Mouse (Mus musculus): Measurements from ENCODE around the gene Wdr62. TPM values are rescaled to one million over a fixed set of nuclear protein-coding genes. Genes with fewer than 3 reads are reported as not detected.
"Not testable (repeated sequence)": the region's sequence is repeated elsewhere in the genome, so short reads cannot be mapped to it uniquely, and the experiment has no call there.

The Wdr62 gene
- polyA plus RNA-seq, 1 experiment from 2014 or later, result 18.0 TPM

DNA sequence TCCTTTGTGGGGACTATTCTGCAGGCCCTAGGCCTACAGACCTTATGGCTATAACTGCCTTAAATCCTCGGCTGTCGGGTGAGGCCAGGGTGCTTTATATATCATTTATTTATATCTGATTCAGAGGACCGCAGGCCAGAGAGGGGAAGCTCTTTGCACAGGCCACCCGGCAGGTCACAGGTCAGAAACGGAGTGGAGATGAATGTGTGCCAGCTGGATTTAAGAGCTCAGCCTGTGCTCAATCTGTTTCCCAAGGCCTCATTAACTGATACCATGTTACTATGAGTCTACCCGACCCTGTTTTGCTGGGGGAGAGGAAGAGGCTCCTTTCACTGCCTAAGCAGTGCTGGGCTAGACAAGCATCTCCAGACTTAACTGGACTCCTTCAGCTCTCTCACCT lies 5.8 kb downstream of the Wdr62 start:
- Histone ChIP-seq H3K27ac (replicated peaks) (no peak overlapping the region), H3K27me3 (ENCODE audit: low read depth, poor library complexity, severe bottlenecking) (no peaks in the 10 kb centered on the region), H3K4me1 (peaks cover 8% of the 10 kb centered on the region), H3K4me3 (no peak overlapping the region), H3K9me3 (replicated peaks) (no peaks in the 10 kb centered on the region), H3K36me3 (peaks cover 39% of the 10 kb centered on the region)
- no peak for DNase-seq (ENCODE audit: low spot score)
- WGBS, result 86% methylated on average over 6 of the region's 6 CpGs

DNA sequence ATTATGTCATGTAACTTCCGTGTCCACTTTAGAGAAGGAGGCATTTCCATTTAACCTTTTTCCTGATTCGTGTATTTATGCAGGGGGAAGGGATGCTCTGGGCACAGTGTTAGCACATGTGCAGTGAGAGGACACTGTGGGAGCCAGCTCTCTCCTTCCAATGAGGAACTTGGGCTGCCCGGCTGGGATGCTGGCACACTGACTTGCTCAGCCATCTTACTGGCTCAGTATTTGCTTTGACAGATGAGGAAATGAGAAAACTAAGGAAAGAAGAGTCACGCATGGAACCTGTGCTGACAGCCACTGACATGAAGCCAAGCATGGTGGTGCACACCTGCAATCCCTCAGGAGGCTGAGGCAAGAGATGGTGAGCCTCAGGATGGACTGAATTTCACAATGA lies 10.6 kb downstream of the Wdr62 start:
- no peak overlapping the region for H3K27ac ChIP-seq (replicated peaks)
- peaks cover 83% of the 10 kb centered on the region for H3K36me3 ChIP-seq
- no peaks in the 10 kb centered on the region for H3K4me1 ChIP-seq
- no peaks in the 10 kb centered on the region for H3K9me3 ChIP-seq (replicated peaks)
- 89% methylated on average over 4 of the region's 4 CpGs for WGBS
- no peaks in the 10 kb centered on the region for H3K27me3 ChIP-seq (ENCODE audit: low read depth, poor library complexity, severe bottlenecking)
- no peak for DNase-seq (ENCODE audit: low spot score)
- no peak overlapping the region for H3K4me3 ChIP-seq

DNA sequence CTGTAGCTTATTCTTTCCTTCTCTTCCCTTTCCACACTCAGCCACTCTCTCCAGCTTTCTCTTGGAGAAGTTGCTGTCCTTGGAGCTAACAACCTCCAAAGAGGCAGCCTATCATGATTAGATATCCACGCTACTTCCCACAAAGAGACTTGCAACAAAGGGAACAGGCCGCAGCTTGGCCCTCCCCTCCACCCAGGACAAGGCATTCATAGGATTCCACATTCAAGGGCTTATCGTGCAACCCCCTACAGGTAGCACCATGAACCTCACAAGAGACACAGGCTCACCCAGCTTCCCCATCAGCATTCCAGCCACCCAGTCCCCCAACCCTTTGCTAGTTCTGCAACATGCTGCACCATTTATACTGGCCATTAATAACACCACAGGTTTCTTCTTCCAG lies 13.4 kb downstream of the Wdr62 start:
- Histone ChIP-seq H3K4me1 (no peaks in the 10 kb centered on the region), H3K9me3 (replicated peaks) (no peaks in the 10 kb centered on the region), H3K36me3 (peaks cover 90% of the 10 kb centered on the region), H3K27me3 (ENCODE audit: low read depth, poor library complexity, severe bottlenecking) (no peaks in the 10 kb centered on the region), H3K4me3 (no peak overlapping the region), H3K27ac (replicated peaks) (no peak overlapping the region)
- DNase-seq (ENCODE audit: low spot score), result no peak
- WGBS, result 84% methylated on average over 3 of the region's 3 CpGs

DNA sequence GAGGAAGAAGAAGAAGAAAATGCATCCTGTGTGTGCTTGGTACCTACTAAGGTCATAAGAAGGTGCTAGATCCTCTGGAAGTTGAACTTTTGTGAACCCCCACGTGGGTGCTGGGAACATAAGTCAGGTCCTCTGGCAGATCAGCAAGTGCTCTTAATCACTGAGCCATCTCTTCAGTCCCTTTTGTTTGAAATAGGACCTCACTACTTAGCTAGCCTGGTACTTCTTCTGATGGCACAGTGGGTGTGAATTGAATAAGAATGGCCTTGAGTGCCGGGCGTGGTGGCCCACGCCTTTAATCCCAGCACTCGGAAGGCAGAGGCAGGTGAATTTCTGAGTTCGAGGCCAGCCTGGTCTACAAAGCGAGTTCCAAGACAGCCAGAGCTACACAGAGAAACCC lies 14.3 kb downstream of the Wdr62 start:
- Histone ChIP-seq H3K4me3 (no peak overlapping the region), H3K4me1 (no peaks in the 10 kb centered on the region), H3K9me3 (replicated peaks) (no peaks in the 10 kb centered on the region), H3K27me3 (ENCODE audit: low read depth, poor library complexity, severe bottlenecking) (no peaks in the 10 kb centered on the region), H3K27ac (replicated peaks) (no peak overlapping the region), H3K36me3 (peaks cover 90% of the 10 kb centered on the region)
- 93% methylated on average over 7 of the region's 7 CpGs for WGBS
- no peak for DNase-seq (ENCODE audit: low spot score)

DNA sequence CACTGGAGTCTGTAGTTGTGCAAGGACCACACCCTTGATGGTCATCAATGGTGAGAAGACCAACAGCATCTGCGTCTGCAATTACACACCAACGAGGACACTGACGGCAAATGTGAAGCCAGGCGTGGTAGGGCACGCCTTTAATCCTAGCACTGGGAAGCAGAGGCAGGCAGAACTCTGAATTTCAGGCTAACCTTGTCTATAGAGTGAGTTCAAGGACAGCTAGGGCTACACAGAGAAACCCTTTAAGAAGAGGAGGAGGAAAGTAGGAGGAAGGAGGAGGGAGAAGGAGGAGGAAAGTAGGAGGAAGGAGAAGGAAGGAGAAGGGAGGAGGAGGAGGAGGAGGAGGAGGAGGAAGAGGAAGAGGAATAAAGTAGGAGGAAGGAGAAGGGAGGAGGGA lies 14.7 kb downstream of the Wdr62 start:
- DNase-seq (ENCODE audit: low spot score), result no peak
- Histone ChIP-seq H3K36me3 (peaks cover 88% of the 10 kb centered on the region), H3K4me1 (no peaks in the 10 kb centered on the region), H3K4me3 (no peak overlapping the region), H3K27ac (replicated peaks) (no peak overlapping the region), H3K9me3 (replicated peaks) (no peaks in the 10 kb centered on the region), H3K27me3 (ENCODE audit: low read depth, poor library complexity, severe bottlenecking) (no peaks in the 10 kb centered on the region)
- WGBS, result 96% methylated on average over 5 of the region's 5 CpGs

DNA sequence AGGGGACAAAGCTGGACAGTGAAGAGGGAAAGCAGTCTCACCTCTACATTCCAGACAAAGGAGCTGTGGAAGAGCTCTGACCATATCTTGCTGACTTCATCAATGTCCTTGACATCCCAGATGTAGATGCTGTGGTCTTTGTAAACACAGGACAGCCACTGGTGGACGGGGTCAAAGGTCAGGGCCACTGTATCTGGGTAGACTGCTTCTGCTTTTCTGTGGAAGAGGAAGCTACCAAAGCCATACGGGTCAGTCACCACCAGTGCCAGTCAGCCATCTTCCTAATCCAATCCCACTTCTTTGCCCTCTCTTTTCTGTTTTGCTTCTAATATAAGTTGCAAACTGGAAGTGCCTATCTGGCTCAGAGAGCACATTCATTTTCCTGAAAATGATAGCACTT lies 15.2 kb downstream of the Wdr62 start:
- WGBS, result 76% methylated on average over 2 of the region's 2 CpGs
- DNase-seq (ENCODE audit: low spot score), result no peak
- Histone ChIP-seq H3K27ac (replicated peaks) (no peak overlapping the region), H3K4me1 (no peaks in the 10 kb centered on the region), H3K27me3 (ENCODE audit: low read depth, poor library complexity, severe bottlenecking) (no peaks in the 10 kb centered on the region), H3K9me3 (replicated peaks) (no peaks in the 10 kb centered on the region), H3K36me3 (peaks cover 86% of the 10 kb centered on the region), H3K4me3 (no peak overlapping the region)

DNA sequence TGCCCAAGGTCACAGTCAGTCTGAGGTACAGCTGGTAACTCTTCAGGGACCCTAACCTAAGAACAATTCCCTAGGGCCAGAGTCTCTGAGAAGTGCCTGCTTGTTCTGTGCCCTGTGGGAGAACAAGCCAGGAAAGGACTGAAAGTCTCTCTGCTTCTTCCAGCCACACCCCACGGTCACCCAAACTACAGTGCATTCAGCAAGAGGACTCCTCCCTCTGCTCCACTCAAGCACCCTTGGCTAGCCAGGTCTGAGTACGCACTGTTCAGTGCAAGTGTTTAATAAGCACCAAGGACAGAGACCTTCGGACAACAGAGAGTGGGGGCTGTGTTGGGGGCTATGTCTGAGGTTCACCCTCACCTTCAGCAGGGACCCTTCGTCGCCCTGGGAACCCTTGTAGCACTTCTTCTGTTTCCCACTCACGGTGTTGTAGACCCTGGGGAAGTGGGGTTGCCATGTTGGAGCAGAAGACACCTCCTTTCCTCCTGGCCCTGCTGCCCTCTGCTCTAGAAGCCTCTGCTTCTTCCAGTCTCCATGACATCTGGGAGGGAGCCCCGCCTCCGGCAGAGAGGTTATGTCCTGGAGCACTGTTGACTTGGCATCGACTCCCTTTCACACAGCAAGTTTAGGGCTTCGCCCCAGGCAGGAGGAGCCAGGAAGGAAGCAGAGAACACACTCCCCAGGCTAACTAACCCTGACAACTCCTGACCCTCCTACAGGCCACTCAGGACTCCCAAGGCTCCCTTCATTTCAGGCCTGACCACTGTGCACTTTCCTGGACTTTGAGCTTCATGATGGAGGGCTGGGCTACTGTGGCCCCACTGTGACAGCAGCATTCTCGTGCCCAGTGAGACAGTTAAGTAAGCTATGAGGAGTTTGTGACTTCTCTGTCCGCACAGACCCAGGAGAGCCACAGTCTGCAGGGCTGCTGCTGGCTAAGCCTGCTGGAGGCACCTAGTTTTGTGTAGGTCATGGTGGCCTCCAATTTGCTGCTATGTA lies 28.0 kb downstream of the Wdr62 start:
- H3K27ac ChIP-seq (replicated peaks), result no peak overlapping the region
- H3K4me1 ChIP-seq, result no peaks in the 10 kb centered on the region
- no peak for DNase-seq (ENCODE audit: low spot score)
- peaks cover 90% of the 10 kb centered on the region for H3K36me3 ChIP-seq
- no peaks in the 10 kb centered on the region for H3K9me3 ChIP-seq (replicated peaks)
- no peak overlapping the region for H3K4me3 ChIP-seq
- 88% methylated on average over 12 of the region's 12 CpGs for WGBS
- H3K27me3 ChIP-seq (ENCODE audit: low read depth, poor library complexity, severe bottlenecking), result no peaks in the 10 kb centered on the region

DNA sequence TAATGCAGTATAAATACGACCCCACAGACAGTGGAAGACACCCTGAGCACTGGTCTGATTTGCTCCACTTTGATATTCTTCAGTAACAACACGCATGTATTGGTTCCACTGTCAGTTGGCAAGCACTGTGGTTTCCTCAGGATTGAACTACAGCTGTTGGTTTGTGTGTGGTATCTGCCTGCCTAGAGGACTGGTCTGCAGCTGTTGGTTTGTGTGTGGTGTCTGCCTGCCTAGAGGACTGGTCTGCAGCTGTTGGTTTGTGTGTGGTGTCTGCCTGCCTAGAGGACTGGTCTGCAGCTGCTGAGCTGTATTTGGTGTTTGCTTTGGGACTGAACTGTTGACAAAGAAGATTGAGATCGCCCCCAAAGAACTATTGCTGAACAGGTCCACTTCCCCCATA lies 42.8 kb downstream of the Wdr62 start:
- WGBS, result 95% methylated on average over 3 of the region's 3 CpGs
- Histone ChIP-seq H3K4me1 (peaks cover 13% of the 10 kb centered on the region), H3K36me3 (peaks cover 57% of the 10 kb centered on the region)
- not testable (repeated sequence) for H3K9me3 ChIP-seq (replicated peaks); H3K27me3 ChIP-seq (ENCODE audit: low read depth, poor library complexity, severe bottlenecking); H3K27ac ChIP-seq (replicated peaks); H3K4me3 ChIP-seq; DNase-seq (ENCODE audit: low spot score)

DNA sequence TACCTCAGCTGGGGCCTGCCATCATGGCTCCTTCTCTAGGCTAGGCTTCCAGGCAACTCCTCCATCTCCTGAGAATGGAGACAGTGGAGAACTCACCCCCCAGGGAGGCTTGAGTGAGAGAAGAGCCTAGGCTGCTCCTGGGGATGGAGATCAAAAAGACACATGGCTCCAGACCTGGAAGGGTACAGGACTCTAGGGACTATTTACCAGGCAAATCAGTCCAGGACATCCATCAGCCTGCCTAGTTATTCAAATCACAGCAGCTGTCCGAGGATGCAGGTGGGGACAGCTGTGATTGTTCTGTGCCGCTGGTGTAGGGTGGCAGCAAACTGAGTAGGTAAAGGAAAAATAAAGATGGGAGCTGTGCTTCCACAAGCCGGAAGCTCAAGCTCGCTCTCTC lies 44.6 kb downstream of the Wdr62 start, which contains the start of gene Ovol3:
TSS of gene Ovol3 (minus strand) at position 101 of the 400 bp plus-strand sequence.
- Histone ChIP-seq H3K4me1 (peaks cover 19% of the 10 kb centered on the region), H3K4me3 (no peak within 1 kb of the TSS), H3K27ac (replicated peaks) (no peak within 1 kb of the TSS), H3K27me3 (ENCODE audit: low read depth, poor library complexity, severe bottlenecking) (no peaks in the 10 kb centered on the region), H3K9me3 (replicated peaks) (no peaks in the 10 kb centered on the region), H3K36me3 (peaks cover 39% of the 10 kb centered on the region)
- WGBS, result 91% methylated on average over 4 of the region's 4 CpGs
- DNase-seq (ENCODE audit: low spot score), result no peak

DNA sequence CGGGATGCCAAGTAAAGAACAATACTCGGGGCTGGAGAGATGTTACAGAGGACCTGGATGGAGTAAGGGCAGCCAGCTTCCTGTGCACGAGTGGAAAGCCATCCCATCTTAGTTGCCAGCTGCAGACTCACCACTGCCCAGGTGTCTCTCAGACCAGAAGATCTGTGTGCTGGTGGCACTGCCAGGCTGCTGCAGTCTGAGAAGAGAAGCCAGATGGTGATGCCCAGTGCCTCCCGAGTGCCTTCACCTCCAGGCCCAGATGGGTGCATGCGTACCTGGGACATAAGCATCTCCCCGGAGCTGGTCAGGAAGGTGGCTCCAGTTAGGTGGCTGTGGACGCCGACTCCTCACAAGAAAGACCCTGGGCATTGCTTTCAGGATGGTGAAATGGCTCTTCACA lies 45.1 kb downstream of the Wdr62 start:
- Histone ChIP-seq H3K27ac (replicated peaks) (no peak overlapping the region), H3K4me1 (peaks cover 22% of the 10 kb centered on the region), H3K36me3 (peaks cover 34% of the 10 kb centered on the region), H3K27me3 (ENCODE audit: low read depth, poor library complexity, severe bottlenecking) (no peaks in the 10 kb centered on the region), H3K9me3 (replicated peaks) (no peaks in the 10 kb centered on the region), H3K4me3 (no peak overlapping the region)
- WGBS, result 89% methylated on average over 8 of the region's 8 CpGs
- DNase-seq (ENCODE audit: low spot score), result no peak

DNA sequence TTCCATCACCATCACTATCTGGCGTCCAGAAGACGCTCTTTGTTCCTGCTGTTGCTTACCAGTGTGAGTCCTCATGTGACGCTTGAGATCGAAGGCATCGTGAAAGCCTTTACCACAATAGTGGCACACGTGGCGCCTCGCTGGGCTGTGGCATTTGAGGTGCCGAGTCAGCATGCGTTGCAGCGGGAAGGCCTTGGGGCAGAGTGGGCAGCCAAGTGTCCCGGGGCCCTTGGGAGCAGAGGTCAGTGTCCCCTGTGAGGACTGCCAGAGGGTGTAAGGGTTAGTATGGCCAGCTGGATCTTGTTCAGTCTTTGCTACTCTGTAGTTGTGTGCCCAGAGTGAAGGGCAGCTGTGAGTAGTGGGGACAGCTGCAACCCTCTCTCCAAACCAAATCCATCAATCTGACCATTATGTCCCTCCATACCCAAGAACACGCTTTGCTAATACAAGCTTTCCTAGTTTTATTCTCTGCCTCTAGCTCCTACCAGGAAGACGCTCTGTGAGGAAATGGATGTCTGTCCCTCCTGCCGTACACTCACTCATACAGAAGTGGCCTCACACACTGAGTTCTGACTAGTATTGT lies 45.9 kb downstream of the Wdr62 start:
- peaks cover 22% of the 10 kb centered on the region for H3K4me1 ChIP-seq
- H3K27me3 ChIP-seq (ENCODE audit: low read depth, poor library complexity, severe bottlenecking), result no peaks in the 10 kb centered on the region
- no peaks in the 10 kb centered on the region for H3K9me3 ChIP-seq (replicated peaks)
- no peak overlapping the region for H3K4me3 ChIP-seq
- peaks cover 33% of the 10 kb centered on the region for H3K36me3 ChIP-seq
- no peak for DNase-seq (ENCODE audit: low spot score)
- 94% methylated on average over 15 of the region's 15 CpGs for WGBS
- H3K27ac ChIP-seq (replicated peaks), result no peak overlapping the region

DNA sequence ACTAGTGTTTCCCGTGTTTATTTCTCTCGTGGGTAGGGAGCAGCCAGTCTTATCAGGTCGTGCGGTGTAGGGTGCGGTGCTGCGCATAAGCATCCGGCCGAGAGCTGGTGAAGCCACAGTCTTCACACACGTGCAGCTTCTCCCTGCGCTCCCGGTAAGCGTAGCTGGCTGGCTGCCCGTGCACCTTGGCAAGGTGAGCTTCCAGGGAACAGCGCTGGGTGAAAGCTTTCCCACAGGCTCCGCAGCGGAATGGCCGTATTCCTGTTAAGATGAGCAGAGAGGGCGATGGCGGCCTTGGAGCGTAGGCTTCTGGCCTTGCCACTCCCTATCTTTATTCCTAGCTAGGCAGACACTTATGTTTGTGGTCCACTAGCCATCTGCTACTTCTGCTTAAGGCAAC lies 46.8 kb downstream of the Wdr62 start:
- Histone ChIP-seq H3K36me3 (peaks cover 38% of the 10 kb centered on the region), H3K27ac (replicated peaks) (no peak overlapping the region), H3K27me3 (ENCODE audit: low read depth, poor library complexity, severe bottlenecking) (no peaks in the 10 kb centered on the region), H3K4me3 (peak overlapping the region; percentile 83), H3K4me1 (peaks cover 22% of the 10 kb centered on the region), H3K9me3 (replicated peaks) (no peaks in the 10 kb centered on the region)
- WGBS, result 88% methylated on average over 20 of the region's 20 CpGs
- no peak for DNase-seq (ENCODE audit: low spot score)

DNA sequence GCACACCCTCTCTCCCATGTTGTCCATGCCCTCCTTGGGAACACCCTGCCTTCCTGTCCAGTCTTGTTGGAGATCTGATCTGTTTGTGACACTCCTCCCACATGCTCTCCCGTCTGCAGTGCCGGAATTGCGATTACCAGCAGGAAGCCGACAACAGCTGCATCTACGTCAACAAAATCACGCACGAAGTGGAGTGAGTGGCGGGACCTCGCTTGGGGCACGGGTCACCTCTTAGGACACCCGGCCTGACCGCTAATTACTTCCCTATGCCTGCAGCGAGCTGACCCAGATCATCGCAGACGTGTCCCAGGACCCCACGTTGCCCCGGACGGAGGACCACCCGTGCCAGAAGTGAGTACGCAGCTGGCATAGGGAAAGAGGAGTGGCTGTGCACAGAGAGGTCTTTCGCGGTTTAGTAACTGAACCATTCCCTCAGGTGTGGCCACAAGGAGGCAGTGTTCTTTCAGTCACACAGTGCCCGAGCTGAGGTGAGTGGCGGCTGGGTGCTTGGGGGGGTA lies 47.5 kb downstream of the Wdr62 start:
- Histone ChIP-seq H3K27me3 (ENCODE audit: low read depth, poor library complexity, severe bottlenecking) (no peaks in the 10 kb centered on the region), H3K4me1 (peaks cover 22% of the 10 kb centered on the region), H3K4me3 (peak overlapping the region; percentile 83)

More for the DNA sequence above, 47.5 kb downstream of the Wdr62 start:
- Histone ChIP-seq H3K9me3 (replicated peaks) (no peaks in the 10 kb centered on the region), H3K27ac (replicated peaks) (peak overlapping the region; percentile 96), H3K36me3 (peaks cover 45% of the 10 kb centered on the region)
- DNase-seq (ENCODE audit: low spot score), result peak; percentile 55
- WGBS, result 8% methylated on average over 24 of the region's 24 CpGs
